Mouse (Mus musculus): ENCODE measurements around the gene Gm11077.

DNA sequence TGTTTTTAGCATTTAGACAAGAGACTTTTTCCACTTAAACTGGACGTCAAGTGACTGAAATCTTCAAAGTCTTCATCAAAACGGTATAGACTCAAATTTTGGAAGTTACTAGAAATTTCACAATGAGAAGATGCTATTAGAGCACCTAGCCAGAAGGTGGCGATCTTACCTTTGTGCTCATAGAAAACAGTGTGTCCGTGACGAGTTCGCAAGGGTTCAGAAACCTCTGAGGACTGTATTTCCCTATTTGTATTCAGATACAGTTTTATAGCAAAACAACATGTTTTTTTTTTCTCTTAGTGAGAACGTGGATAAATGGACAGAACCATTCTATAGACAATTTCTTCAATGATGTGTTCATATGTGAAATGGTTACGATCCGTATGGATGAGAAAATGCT, 37.3 kb downstream of the Gm11077 start:
- TF ChIP-seq CTCF (IDR thresholded peaks at IDR 0.05; ENCODE audit: low read depth) = peak; percentile 41; the same call in 1 of the 2 replicates
- TF ChIP-seq EP300 (IDR thresholded peaks at IDR 0.05; ENCODE audit: low read depth) = no peak

Measured in liver, embryonic 14.5 days (tissue).